Mouse (Mus musculus) gastrocnemius, postnatal 36 days (tissue): ENCODE measurements around the gene Gng2. TPM values are rescaled to one million over a fixed set of nuclear protein-coding genes. Genes with fewer than 3 reads are reported as not detected.
"Not testable (repeated sequence)": the region's sequence is repeated elsewhere in the genome, so short reads cannot be mapped to it uniquely, and the experiment has no call there.

Experiments
- DNase-seq, 2 experiments: peaks; one replicate each; pipeline ENCODE4 v3.0.0; 2022
- intact Hi-C: fragments of 180-260 bp; cut with DNase I; formaldehyde crosslinking; loops from one replicate; pipeline ENCODE4 v1.15.1; 2025
- total RNA-seq, 2 experiments: library from RNA; stranded (reverse); gene quantifications; 2 replicates each; pipeline ENCODE4 v1.2.3; 2021

Gene Gng2
- total RNA-seq, 2 experiments from 2014 or later = 2.3 to 4.1 TPM

- DNase-seq = no peak
- intact Hi-C loops = no loop called here
Measured at GRCm38 (mm10) chr14:19874201-19874807, 103.1 kb downstream of the Gng2 start.

- intact Hi-C loops = no loop called here
- DNase-seq = no peak
Measured at GRCm38 (mm10) chr14:19867286-19867935, 110.0 kb downstream of the Gng2 start.

- DNase-seq, intact Hi-C loops: not testable (repeated sequence)
Measured at GRCm38 (mm10) chr14:19865121-19865520, 112.3 kb downstream of the Gng2 start.

- DNase-seq = no peak
- intact Hi-C loops = no loop called here
Measured at GRCm38 (mm10) chr14:19861311-19862080, 115.9 kb downstream of the Gng2 start.

GRCm38 (mm10) chr14:19860281-19860680 is 117.1 kb downstream of the Gng2 start:
- intact Hi-C loops = no loop called here
- no peak for DNase-seq

GRCm38 (mm10) chr14:19858808-19859776 is 118.3 kb downstream of the Gng2 start:
- DNase-seq = no peak
- intact Hi-C loops = loop anchor here (5.0 kb wide), 1 partner anchor 208 kb away; no protein-coding TSS in a partner anchor

GRCm38 (mm10) chr14:19858279-19858678 is 119.1 kb downstream of the Gng2 start:
- intact Hi-C loops = loop anchor here (5.0 kb wide), 1 partner anchor 209 kb away; no protein-coding TSS in a partner anchor
- no peak for DNase-seq

- no peak for DNase-seq
- intact Hi-C loops = no loop called here
Measured at GRCm38 (mm10) chr14:19853471-19853870, 124.0 kb downstream of the Gng2 start.

GRCm38 (mm10) chr14:19839600-19840332 is 137.7 kb downstream of the Gng2 start:
- intact Hi-C loops = loop anchor here (2.0 to 10.0 kb wide), 3 partner anchors 135 to 425 kb away; partner anchors contain the start of genes Gng2 and Kcnk16
- peak; percentile 23 to 24 for DNase-seq

GRCm38 (mm10) chr14:19836289-19836688 is 141.1 kb downstream of the Gng2 start:
- no peak for DNase-seq
- intact Hi-C loops = loop anchor here (10.0 kb wide), 1 partner anchor 429 kb away; the partner anchor contains the start of gene Kcnk16

GRCm38 (mm10) chr14:19825481-19825880 is 151.9 kb downstream of the Gng2 start:
- intact Hi-C loops = no loop called here

GRCm38 (mm10) chr14:19823321-19824142 is 153.9 kb downstream of the Gng2 start, which contains the start of gene Rtraf:
Gene Rtraf, minus strand, starts transcription at chr14:19823824.
- intact Hi-C loops = loop anchor here (5.0 kb wide), 1 partner anchor 71 kb away; the partner anchor contains the start of gene Nid2
- DNase-seq = peak; percentile 88 to 91

More at GRCm38 (mm10) chr14:19825481-19825880, 151.9 kb downstream of the Gng2 start:
- no peak for DNase-seq

Other genes with a start within 250 kb of the Gng2 start
- 10 to 100 TPM in 1 of 2 experiments, 1 to 10 TPM in 1; 9.1 to 11.5 TPM for gene Nid2, start 226.4 kb downstream of the Gng2 start, total RNA-seq
- 10 to 100 TPM; 60.1 to 80.7 TPM for gene Rtraf, start 153.8 kb downstream of the Gng2 start, total RNA-seq
- 1 to 10 TPM; 2.5 to 2.7 TPM for gene Saysd1, start 160.9 kb upstream of the Gng2 start, total RNA-seq
- gene Kcnk5, start 204.2 kb upstream of the Gng2 start, total RNA-seq = under 1 TPM; 0.61 to 0.91 TPM